Mouse (Mus musculus) lung, adult 2 months (tissue): ENCODE data around the gene Ppp1r12a. TPM values are rescaled to one million over a fixed set of nuclear protein-coding genes. Genes with fewer than 3 reads are reported as not detected.

Experiments used
- DNase-seq: peaks from one replicate; pipeline ENCODE4 v3.0.0; 2022
- H3K4me1 ChIP-seq: fragments of 200-500 bp; 2 replicates; pipeline ENCODE4 v1.6.1; 2011; ENCODE audit warnings: low read length; ENCODE audit not compliant: control insufficient read depth, insufficient read depth
- H3K4me3 ChIP-seq: fragments of 200-500 bp; replicated peaks from 2 replicates; pipeline ENCODE3; 2011; ENCODE audit warnings: low read depth, mild to moderate bottlenecking, control low read depth, low read length; ENCODE audit errors: extremely low read depth
- CTCF ChIP-seq: fragments of 200-500 bp; IDR thresholded peaks from 2 replicates; pipeline ENCODE4 v1.5.1; 2011; ENCODE audit warnings: mild to moderate bottlenecking, low read length, control low read depth; ENCODE audit not compliant: insufficient read depth
- POLR2A ChIP-seq: fragments of 200-500 bp; IDR thresholded peaks from 2 replicates; pipeline ENCODE4 v1.6.1; 2011; ENCODE audit warnings: low read depth, mild to moderate bottlenecking, control low read depth, low read length, borderline replicate concordance; ENCODE audit errors: extremely low read depth
- WGBS: fragments of 180-500 bp; shearing (Covaris S2); methylation state at CpG from one replicate; pipeline ENCODE4 v1.1.7; 2018; 5-methylcytosine and 5-hydroxymethylcytosine counted together
- polyA plus RNA-seq: library from polyadenylated mRNA; depleted of rRNA; stranded (reverse); fragments of >200 nt; gene quantifications from 2 replicates; pipeline ENCODE4 v1.2.3, GENCODE M21; 2012

Gene Ppp1r12a
- polyA plus RNA-seq, 1 experiment: 32.9 TPM

DNA sequence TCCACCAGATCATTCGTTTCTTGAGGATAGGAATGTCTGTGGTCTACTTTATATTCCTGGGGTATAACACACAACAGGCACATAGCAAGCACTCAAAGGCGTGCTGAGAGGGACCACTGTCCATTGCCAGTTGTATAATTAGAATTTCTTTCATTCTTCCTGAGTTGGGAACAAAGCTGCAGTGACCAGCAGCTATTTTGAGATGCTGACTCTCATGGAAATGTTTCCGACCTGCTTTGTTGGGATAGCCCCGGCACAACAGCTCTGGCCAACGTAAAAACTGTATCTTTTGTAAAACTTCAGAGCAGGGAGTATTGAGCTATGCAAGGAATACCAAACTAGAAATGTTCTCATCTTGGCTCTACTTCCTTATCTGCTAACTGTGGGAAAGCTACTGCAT, 28.2 kb upstream of the Ppp1r12a start:
- no peaks in the 10 kb centered on the region; the same call in 1 of the 2 replicates for H3K4me1 ChIP-seq
- TF ChIP-seq CTCF: no peak
- TF ChIP-seq POLR2A: no peak
- no peak for DNase-seq
- H3K4me3 ChIP-seq: no peak overlapping the region
- 71% methylated on average over 5 of the region's 5 CpGs for WGBS

- DNase-seq: no peak
- 89% methylated on average over 5 of the region's 5 CpGs for WGBS
- H3K4me1 ChIP-seq: no peaks in the 10 kb centered on the region
Observed at GRCm38 (mm10) chr10:108138347-108138746, 23.6 kb upstream of the Ppp1r12a start.

DNA sequence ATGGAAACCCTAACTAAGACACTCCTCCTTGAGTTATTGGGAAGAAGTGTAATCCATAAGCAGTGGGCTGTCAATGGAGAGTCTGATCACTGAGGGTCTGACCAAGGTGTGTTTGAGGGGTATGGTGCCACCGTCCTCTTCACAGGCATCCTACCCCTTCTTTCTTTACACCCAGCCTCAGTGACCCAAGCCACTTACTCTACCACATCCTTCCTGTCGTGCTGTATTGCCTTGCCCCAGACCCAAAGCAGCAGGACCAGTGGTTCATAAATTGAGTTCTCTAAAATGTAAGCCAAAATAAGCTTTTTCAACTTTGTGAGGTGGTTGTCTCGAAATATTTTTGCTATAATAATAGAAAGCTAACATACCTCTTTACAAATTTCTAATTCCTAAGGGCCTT, 22.2 kb upstream of the Ppp1r12a start:
- WGBS: 72% methylated on average over 3 of the region's 3 CpGs
- Histone ChIP-seq H3K4me1 (no peaks in the 10 kb centered on the region), H3K4me3 (no peak overlapping the region)
- no peak for DNase-seq
- TF ChIP-seq CTCF (no peak), POLR2A (no peak)

More at GRCm38 (mm10) chr10:108138347-108138746, 23.6 kb upstream of the Ppp1r12a start:
- H3K4me3 ChIP-seq: no peak overlapping the region
- TF ChIP-seq CTCF: no peak
- TF ChIP-seq POLR2A: no peak

DNA sequence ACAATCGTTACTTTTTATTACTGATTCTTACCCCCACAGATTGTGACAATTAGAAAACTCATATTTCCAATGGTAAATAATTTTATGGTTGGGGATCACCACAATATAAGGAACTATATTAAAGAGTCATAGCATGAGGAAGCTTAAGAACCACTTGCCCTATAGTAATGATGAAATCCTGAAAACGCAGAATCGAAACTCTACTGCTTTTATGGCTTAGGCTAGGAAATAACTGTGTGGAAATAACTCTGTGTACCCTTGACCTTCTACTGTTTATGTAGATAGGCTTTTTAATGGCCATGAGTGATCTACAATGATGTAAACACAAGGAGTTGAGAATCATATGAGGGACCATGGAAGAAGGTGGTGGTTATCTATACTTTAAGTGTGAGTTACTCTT, 21.3 kb upstream of the Ppp1r12a start:
- H3K4me1 ChIP-seq: no peaks in the 10 kb centered on the region
- 87% methylated on average over 3 of the region's 3 CpGs for WGBS
- no peak overlapping the region for H3K4me3 ChIP-seq
- no peak for DNase-seq
- TF ChIP-seq POLR2A (no peak), CTCF (no peak)

GRCm38 (mm10) chr10:108143991-108144525, 17.9 kb upstream of the Ppp1r12a start:
- WGBS: 83% methylated on average over 4 of the region's 4 CpGs
- TF ChIP-seq CTCF: no peak
- TF ChIP-seq POLR2A: no peak
- no peak for DNase-seq
- no peaks in the 10 kb centered on the region for H3K4me1 ChIP-seq
- no peak overlapping the region for H3K4me3 ChIP-seq

- DNase-seq: no peak
- WGBS: 92% methylated on average over 9 of the region's 9 CpGs
- no peaks in the 10 kb centered on the region for H3K4me1 ChIP-seq
- TF ChIP-seq CTCF (no peak), POLR2A (no peak)
- H3K4me3 ChIP-seq: no peak overlapping the region
Observed at GRCm38 (mm10) chr10:108145701-108146100, 16.3 kb upstream of the Ppp1r12a start.

- WGBS: 70% methylated on average over 9 of the region's 9 CpGs
- no peak for TF ChIP-seq POLR2A
- TF ChIP-seq CTCF: no peak
- Histone ChIP-seq H3K4me3 (no peak overlapping the region), H3K4me1 (no peaks in the 10 kb centered on the region)
- DNase-seq: no peak
Observed at GRCm38 (mm10) chr10:108147031-108147430, 15.0 kb upstream of the Ppp1r12a start.

DNA sequence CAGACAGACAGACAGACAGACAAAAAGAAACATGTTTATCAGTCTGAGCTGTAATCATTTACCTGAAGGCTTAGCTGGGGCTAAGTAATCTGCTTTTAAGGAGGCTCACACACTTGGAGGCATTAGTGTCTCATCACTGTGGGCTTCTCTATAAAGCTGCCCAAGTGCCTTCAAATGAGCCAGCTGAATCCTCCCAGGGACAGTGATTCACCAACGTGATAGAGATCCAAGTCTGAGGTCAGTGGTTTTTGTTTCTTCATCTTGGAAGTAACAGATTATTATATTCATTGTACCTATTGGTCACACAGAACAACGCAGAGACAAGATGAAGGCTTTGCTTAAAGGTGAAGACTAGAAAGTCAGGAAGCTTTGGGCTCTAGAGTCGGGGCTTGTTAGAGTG, 8.7 kb upstream of the Ppp1r12a start:
- no peak for DNase-seq
- no peaks in the 10 kb centered on the region for H3K4me1 ChIP-seq
- no peak overlapping the region for H3K4me3 ChIP-seq
- 78% methylated on average over 3 of the region's 3 CpGs for WGBS
- TF ChIP-seq CTCF (no peak), POLR2A (no peak)

- Histone ChIP-seq H3K4me1 (no peaks in the 10 kb centered on the region), H3K4me3 (no peak overlapping the region)
- TF ChIP-seq CTCF (no peak), POLR2A (no peak)
- DNase-seq: no peak
- WGBS: 35% methylated on average over 21 of the region's 21 CpGs
Observed at GRCm38 (mm10) chr10:108155042-108155686, 6.8 kb upstream of the Ppp1r12a start.

- 67% methylated on average over 7 of the region's 7 CpGs for WGBS
- Histone ChIP-seq H3K4me1 (no peaks in the 10 kb centered on the region), H3K4me3 (no peak overlapping the region)
- TF ChIP-seq CTCF (no peak), POLR2A (no peak)
- DNase-seq: no peak
Observed at GRCm38 (mm10) chr10:108155687-108156067, 6.3 kb upstream of the Ppp1r12a start.
